Mouse (Mus musculus): ENCODE measurements around the gene Slc47a2.

GRCm38 (mm10) chr11:61294431-61294830 is 48.2 kb downstream of the Slc47a2 start:
- TF ChIP-seq MAFK (IDR thresholded peaks at IDR 0.05; ENCODE audit: insufficient read depth, low read depth, low read length) (no peak), HCFC1 (IDR thresholded peaks at IDR 0.05; ENCODE audit: borderline replicate concordance, insufficient read depth, low read length) (no peak)
